Mouse (Mus musculus) ES-Bruce4 (cell line): ENCODE measurements around the gene Ifna1. TPM values are rescaled to one million over a fixed set of nuclear protein-coding genes. Genes with fewer than 3 reads are reported as not detected.
A peak's percentile ranks its signal among the peaks of the same experiment; 100 is the strongest.

ENCODE experiments used
- H3K27ac ChIP-seq: 2 replicates; pipeline ENCODE4 v1.5.1; 2012; ENCODE audit warnings: low read length, inconsistent platforms; ENCODE audit not compliant: insufficient read depth
- H3K27me3 ChIP-seq: 2 replicates; pipeline ENCODE4 v1.6.1; 2012; ENCODE audit warnings: mild to moderate bottlenecking, low read length, inconsistent platforms; ENCODE audit not compliant: control insufficient read depth, poor library complexity, insufficient read depth, severe bottlenecking
- H3K36me3 ChIP-seq: 2 replicates; pipeline ENCODE4 v1.6.1; 2012; ENCODE audit warnings: inconsistent platforms, mild to moderate bottlenecking, low read length, moderate library complexity; ENCODE audit not compliant: control insufficient read depth, poor library complexity, insufficient read depth, severe bottlenecking
- H3K4me1 ChIP-seq: one replicate; pipeline ENCODE4 v1.8.1; 2011; ENCODE audit warnings: low read length; ENCODE audit not compliant: control insufficient read depth, insufficient read depth
- H3K4me3 ChIP-seq: 2 replicates; pipeline ENCODE4 v1.5.1; 2011; ENCODE audit warnings: low read depth, mild to moderate bottlenecking, low read length
- H3K9ac ChIP-seq: 2 replicates; pipeline ENCODE4 v1.6.1; 2012; ENCODE audit warnings: low read depth, mild to moderate bottlenecking, inconsistent platforms; ENCODE audit not compliant: poor library complexity, severe bottlenecking
- H3K9me3 ChIP-seq: replicated peaks from 2 replicates; pipeline ENCODE4 v1.6.1; 2012; ENCODE audit warnings: mild to moderate bottlenecking, low read length, inconsistent platforms; ENCODE audit not compliant: control insufficient read depth, poor library complexity, insufficient read depth, severe bottlenecking
- CTCF ChIP-seq: IDR thresholded peaks from one replicate; pipeline ENCODE4 v1.8.1; 2011; ENCODE audit warnings: low read depth, low read length
- EP300 ChIP-seq: IDR thresholded peaks from 2 replicates; pipeline ENCODE4 v1.6.1; 2011; ENCODE audit warnings: low read depth, low read length; ENCODE audit not compliant: insufficient read depth
- POLR2A ChIP-seq: IDR thresholded peaks from one replicate; pipeline ENCODE4 v1.8.1; 2011; ENCODE audit warnings: low read length; ENCODE audit not compliant: insufficient read depth
- polyA plus RNA-seq: library from polyadenylated mRNA; stranded (reverse); fragments of >200 nt; gene quantifications from 2 replicates; pipeline ENCODE4 v1.2.4, GENCODE M21; 2011; ENCODE audit warnings: low read depth; ENCODE audit not compliant: missing spikeins, insufficient read depth, insufficient read length

The Ifna1 gene
- polyA plus RNA-seq, 1 experiment: not detected

DNA sequence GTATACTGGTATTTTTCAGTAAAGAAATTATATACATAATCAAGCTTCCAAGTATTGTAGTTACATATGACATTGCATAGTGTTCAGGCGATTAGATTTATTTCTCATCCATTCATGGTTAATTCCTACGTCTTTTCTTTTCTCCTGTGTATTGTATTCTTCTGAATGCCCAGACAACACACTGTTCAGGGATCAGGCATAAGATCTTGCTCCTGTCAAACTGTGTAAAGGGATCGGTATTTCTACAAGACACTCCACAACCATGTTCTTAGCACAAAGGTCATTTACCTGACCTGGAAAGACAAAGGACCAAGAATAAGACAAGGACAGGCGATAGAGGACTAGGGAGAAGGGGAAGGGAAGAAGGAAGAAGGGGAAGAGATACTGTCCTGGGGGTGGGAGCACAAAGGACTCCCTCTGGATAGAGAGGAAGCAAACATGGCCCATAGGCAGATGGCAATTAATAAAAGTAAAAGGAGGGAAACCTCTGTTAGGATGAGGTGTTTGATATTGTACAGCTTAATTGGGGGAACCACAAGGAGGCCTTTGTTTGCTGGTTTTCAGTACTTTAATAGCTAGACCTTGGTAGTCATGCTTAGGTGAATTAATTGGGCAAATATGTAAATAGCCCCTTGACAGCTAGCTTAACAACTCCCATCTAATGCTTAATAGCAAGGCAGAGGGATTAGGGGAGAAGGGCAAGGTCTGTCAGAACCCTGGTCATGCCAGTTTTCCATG is 1.3 kb downstream of the Ifna1 start:
- H3K4me3 ChIP-seq: no peak overlapping the region
- no peak overlapping the region for H3K9ac ChIP-seq
- H3K9me3 ChIP-seq: no peaks in the 10 kb centered on the region
- no peak for TF ChIP-seq EP300
- no peak for TF ChIP-seq POLR2A
- no peak for TF ChIP-seq CTCF
- H3K27ac ChIP-seq: no peak overlapping the region
- H3K4me1 ChIP-seq: no peaks in the 10 kb centered on the region
- H3K36me3 ChIP-seq: no peaks in the 10 kb centered on the region
- H3K27me3 ChIP-seq: no peaks in the 10 kb centered on the region

DNA sequence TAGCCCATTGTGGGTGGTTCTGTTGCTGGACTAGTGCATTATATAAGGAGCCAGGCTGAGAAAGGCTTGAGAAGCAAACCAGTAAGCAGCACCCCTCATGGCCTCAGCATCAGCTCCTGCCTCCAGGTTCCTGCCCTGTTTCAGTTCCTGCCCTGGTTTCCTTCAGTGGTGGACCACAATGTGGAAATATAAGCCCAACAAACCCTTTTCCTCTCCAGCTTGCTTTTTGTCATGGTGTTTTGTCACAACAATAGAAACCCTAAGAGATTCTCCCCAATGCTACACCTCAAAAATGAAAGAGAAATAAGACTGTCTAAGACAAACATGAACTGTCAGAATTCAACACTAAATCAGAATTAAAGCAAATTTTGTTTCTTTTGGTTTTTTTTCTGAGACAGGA is 9.3 kb downstream of the Ifna1 start:
- no peaks in the 10 kb centered on the region for H3K36me3 ChIP-seq
- H3K9me3 ChIP-seq: no peaks in the 10 kb centered on the region
- H3K4me3 ChIP-seq: no peak overlapping the region
- no peaks in the 10 kb centered on the region for H3K27me3 ChIP-seq
- no peak overlapping the region for H3K27ac ChIP-seq
- TF ChIP-seq POLR2A (no peak), CTCF (no peak), EP300 (no peak)
- H3K9ac ChIP-seq: no peak overlapping the region
- no peaks in the 10 kb centered on the region for H3K4me1 ChIP-seq

DNA sequence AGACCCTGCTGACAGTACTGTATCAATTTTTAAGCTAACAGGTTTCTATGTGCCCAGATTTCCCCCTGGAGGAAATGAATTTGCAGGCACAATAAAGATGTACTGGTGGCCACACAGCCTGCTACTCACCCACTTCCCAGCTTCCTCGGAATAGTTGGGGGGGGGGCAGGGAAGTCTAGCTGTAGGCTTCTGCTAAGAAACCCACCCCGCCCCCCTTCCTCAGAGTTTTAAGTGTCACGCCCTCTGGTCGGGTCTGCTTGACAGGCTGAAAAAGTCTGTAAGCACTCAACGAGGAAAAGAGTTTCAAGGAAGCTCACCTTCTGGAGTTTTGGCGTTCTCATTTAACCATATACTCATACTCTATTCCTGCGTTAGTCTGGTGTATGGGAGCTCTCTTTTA is 13.4 kb downstream of the Ifna1 start:
- H3K9me3 ChIP-seq: no peaks in the 10 kb centered on the region
- H3K4me1 ChIP-seq: no peaks in the 10 kb centered on the region
- H3K4me3 ChIP-seq: no peak overlapping the region
- no peak overlapping the region for H3K9ac ChIP-seq
- H3K36me3 ChIP-seq: no peaks in the 10 kb centered on the region
- no peak for TF ChIP-seq EP300
- TF ChIP-seq POLR2A: no peak
- TF ChIP-seq CTCF: no peak
- no peak overlapping the region for H3K27ac ChIP-seq
- no peaks in the 10 kb centered on the region for H3K27me3 ChIP-seq

DNA sequence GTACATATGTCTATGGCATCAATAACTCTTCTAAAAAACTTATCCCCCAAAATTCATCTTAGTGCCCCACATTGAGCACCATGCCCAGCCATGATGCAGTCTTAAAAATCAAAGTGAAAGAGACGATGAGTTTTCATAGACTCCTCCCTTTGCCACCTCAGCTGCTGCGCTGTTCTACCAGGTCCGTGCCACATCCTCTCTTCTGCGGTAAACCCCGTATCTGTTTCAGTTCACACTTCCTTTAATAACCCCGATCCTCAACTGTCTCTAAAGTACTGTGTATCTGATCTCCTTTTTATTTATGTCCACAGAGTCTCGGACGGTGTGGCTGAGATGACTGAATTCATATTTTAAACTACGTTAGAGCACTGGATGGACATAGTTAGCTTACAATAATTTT is 14.7 kb downstream of the Ifna1 start:
- no peaks in the 10 kb centered on the region for H3K9me3 ChIP-seq
- H3K36me3 ChIP-seq: no peaks in the 10 kb centered on the region
- H3K9ac ChIP-seq: no peak overlapping the region
- no peaks in the 10 kb centered on the region for H3K27me3 ChIP-seq
- H3K4me1 ChIP-seq: no peaks in the 10 kb centered on the region
- H3K27ac ChIP-seq: no peak overlapping the region
- no peak for TF ChIP-seq CTCF
- TF ChIP-seq POLR2A: no peak
- TF ChIP-seq EP300: no peak
- no peak overlapping the region for H3K4me3 ChIP-seq

DNA sequence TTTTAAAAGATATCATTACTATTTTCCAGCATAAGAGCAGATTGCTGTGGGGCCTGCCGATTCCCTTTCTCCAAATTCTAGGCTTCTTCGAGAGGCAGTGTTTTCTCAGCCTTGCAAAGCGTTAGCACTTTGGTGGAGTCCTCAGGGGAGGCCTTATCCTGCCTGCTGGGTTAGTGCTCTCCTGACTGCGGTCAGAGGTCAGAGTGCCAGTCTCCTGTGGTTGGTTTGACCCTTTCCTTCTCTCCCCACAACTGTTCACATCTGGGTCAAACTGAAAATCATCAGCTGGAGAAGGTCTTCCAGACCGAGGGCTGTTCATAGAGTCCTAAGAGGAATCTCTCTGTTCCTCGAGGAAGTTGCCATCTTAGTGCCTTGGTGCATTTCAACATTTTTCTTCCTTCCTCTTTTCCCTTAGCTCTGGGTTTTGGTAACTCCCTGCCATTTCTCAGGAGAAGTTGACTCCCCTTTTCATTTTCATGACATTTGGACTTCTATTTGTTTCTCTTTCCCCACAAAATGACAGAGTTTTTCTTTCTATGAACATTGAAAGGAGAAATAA is 15.2 kb downstream of the Ifna1 start:
- no peaks in the 10 kb centered on the region for H3K4me1 ChIP-seq
- TF ChIP-seq POLR2A: no peak
- no peak for TF ChIP-seq CTCF
- TF ChIP-seq EP300: no peak
- H3K27me3 ChIP-seq: no peaks in the 10 kb centered on the region
- no peaks in the 10 kb centered on the region for H3K9me3 ChIP-seq
- no peak overlapping the region for H3K4me3 ChIP-seq
- H3K36me3 ChIP-seq: no peaks in the 10 kb centered on the region
- H3K27ac ChIP-seq: no peak overlapping the region
- H3K9ac ChIP-seq: no peak overlapping the region

DNA sequence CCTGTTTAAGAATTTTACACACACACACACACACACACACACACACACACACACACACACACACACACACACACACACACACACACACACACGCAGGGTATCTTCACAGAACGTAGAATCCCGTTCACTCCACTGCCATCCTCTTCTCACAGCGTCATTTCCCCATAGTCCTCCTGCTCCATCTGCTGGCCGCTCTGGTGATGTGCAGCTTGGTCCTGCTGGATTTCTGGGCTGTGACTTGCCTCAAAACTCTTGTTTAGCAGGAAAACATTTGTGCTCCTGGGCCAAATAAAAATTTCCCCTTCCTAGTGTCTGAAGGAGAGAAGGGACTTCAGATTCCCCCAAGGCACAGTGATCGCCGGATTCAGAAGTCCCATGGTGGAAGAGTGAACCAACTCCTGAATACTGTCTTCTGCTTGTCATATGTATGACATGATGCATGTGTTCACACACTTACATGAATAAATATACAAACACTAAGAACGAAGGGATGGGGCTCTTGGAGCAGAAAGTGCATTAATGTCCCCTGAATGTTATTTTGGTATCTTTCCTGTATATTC is 17.6 kb downstream of the Ifna1 start:
- H3K9ac ChIP-seq: no peak overlapping the region
- peak; percentile 97 for TF ChIP-seq CTCF
- no peak for TF ChIP-seq EP300
- no peaks in the 10 kb centered on the region for H3K27me3 ChIP-seq
- no peak overlapping the region for H3K4me3 ChIP-seq
- H3K4me1 ChIP-seq: no peaks in the 10 kb centered on the region
- no peaks in the 10 kb centered on the region for H3K9me3 ChIP-seq
- H3K27ac ChIP-seq: no peak overlapping the region
- no peaks in the 10 kb centered on the region for H3K36me3 ChIP-seq
